Comparison of ENCODE assay signal across 8 mouse cellular contexts in the genomic region with DNA sequence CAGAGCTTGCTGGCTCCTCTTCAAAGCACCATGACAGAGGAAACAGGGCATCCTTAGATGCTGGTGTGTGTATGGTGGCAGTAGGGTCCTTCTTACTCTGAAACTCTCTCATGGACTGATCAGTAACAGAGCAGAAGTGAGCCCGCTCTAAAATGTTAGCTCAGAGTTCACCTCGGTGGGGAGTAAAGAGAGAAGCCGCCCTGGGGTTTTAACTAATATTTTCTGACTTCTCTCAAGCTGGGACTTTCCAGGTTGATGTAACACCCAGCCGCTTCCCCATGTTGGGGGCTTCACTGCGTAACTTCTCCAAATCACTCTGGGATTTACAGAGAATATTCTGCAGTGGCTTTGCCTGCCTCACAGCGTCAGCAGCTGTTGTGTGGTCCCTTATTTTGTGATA.
DNase-seq lines count a peak whose midpoint lies in the region; ATAC-seq lines count a peak whose summit lies in the region.

No protein-coding gene starts in this region.

- no peaks in the 10 kb centered on the region for H3K9me3 ChIP-seq in forebrain, embryonic 10.5 days
- no peaks in the 10 kb centered on the region for H3K9me3 ChIP-seq in forebrain, embryonic 11.5 days (ENCODE audit: control insufficient read depth, low read length)
- H3K9me3 ChIP-seq in hindbrain, embryonic 14.5 days (ENCODE audit: control insufficient read depth, low read length): no peaks in the 10 kb centered on the region

- H3K27ac ChIP-seq in forebrain, embryonic 10.5 days: no peak overlapping the region
- H3K27ac ChIP-seq in forebrain, embryonic 11.5 days (ENCODE audit: low read depth, low read length): no peak overlapping the region
- no peak overlapping the region for H3K27ac ChIP-seq in hindbrain, embryonic 14.5 days

- H3K27me3 ChIP-seq in forebrain, embryonic 10.5 days (ENCODE audit: poor library complexity, severe bottlenecking): peaks cover 45% of the 10 kb centered on the region
- peaks cover 5% of the 10 kb centered on the region for H3K27me3 ChIP-seq in forebrain, embryonic 11.5 days (ENCODE audit: control insufficient read depth, insufficient read depth, low read length)
- peaks cover 4% of the 10 kb centered on the region; the same call in 1 of the 2 replicates for H3K27me3 ChIP-seq in hindbrain, embryonic 14.5 days (ENCODE audit: control insufficient read depth, insufficient read depth, low read length)

- H3K4me3 ChIP-seq in forebrain, embryonic 10.5 days: peak overlapping the region; percentile 63; the same call in 1 of the 2 replicates
- no peak overlapping the region for H3K4me3 ChIP-seq in forebrain, embryonic 11.5 days (ENCODE audit: low read depth, low read length)
- no peak overlapping the region; the same call in 1 of the 2 replicates for H3K4me3 ChIP-seq in hindbrain, embryonic 14.5 days (replicated peaks; ENCODE audit: low read length)

- ATAC-seq in forebrain, embryonic 11.5 days (replicated peaks; ENCODE audit: low FRiP score): no peak
- peak; percentile 3 for ATAC-seq in activated CD4-positive, CD25-positive, alpha-beta regulatory T cell, adult 4 months
- no peak for ATAC-seq in hindbrain, embryonic 14.5 days (ENCODE audit: low FRiP score)
- peak; percentile 10 for ATAC-seq in megakaryocyte progenitor cell, adult 5-6 weeks (replicated peaks; ENCODE audit: poor library complexity)

- no peak overlapping the region for H3K9ac ChIP-seq in forebrain, embryonic 11.5 days (ENCODE audit: low read length)
- no peak overlapping the region for H3K9ac ChIP-seq in hindbrain, embryonic 14.5 days

- 72% methylated on average over 6 of the region's 6 CpGs for WGBS in forebrain, embryonic 10.5 days
- 73% methylated on average over 6 of the region's 6 CpGs for WGBS in forebrain, embryonic 11.5 days
- 78% methylated on average over 6 of the region's 6 CpGs for WGBS in hindbrain, embryonic 14.5 days

- no peaks in the 10 kb centered on the region for H3K36me3 ChIP-seq in forebrain, embryonic 10.5 days (replicated peaks)
- H3K36me3 ChIP-seq in forebrain, embryonic 11.5 days (ENCODE audit: control insufficient read depth, insufficient read depth, low read length): no peaks in the 10 kb centered on the region
- H3K36me3 ChIP-seq in hindbrain, embryonic 14.5 days (replicated peaks; ENCODE audit: control insufficient read depth, insufficient read depth): no peaks in the 10 kb centered on the region

- no peak for DNase-seq in forebrain, embryonic 10.5 days (ENCODE audit: extremely low spot score, low spot score)
- DNase-seq in forebrain, embryonic 11.5 days (ENCODE audit: low spot score): no peak
- no peak for DNase-seq in hindbrain, embryonic 14.5 days (ENCODE audit: low spot score)
- no peak for DNase-seq in cerebellum, adult 11-12 months
- no peak for DNase-seq in retina, postnatal 1 day
- no peak for DNase-seq in left cerebral cortex, adult 8-10 months (ENCODE audit: low spot score in 2 of 2)

- peaks cover 54% of the 10 kb centered on the region for H3K4me1 ChIP-seq in forebrain, embryonic 10.5 days
- H3K4me1 ChIP-seq in forebrain, embryonic 11.5 days (replicated peaks; ENCODE audit: control insufficient read depth, insufficient read depth, low read length): peaks cover 8% of the 10 kb centered on the region; the same call in 1 of the 2 replicates
- H3K4me1 ChIP-seq in hindbrain, embryonic 14.5 days (replicated peaks; ENCODE audit: control insufficient read depth, insufficient read depth, low read length): peaks cover 23% of the 10 kb centered on the region

- H3K4me2 ChIP-seq in forebrain, embryonic 11.5 days (ENCODE audit: low read depth, low read length, severe bottlenecking): no peak overlapping the region
- peak overlapping the region; percentile 35 for H3K4me2 ChIP-seq in hindbrain, embryonic 14.5 days (replicated peaks)

Comparison
In these comparisons a context has a peak if more than half of its experiments do, and no peak if none do; other contexts are left out.
1. ATAC-seq: peak in activated CD4-positive, CD25-positive, alpha-beta regulatory T cell, adult 4 months (single experiment) and megakaryocyte progenitor cell, adult 5-6 weeks (single experiment); none in forebrain, embryonic 11.5 days (single experiment) and hindbrain, embryonic 14.5 days (single experiment).